Mouse (Mus musculus): ENCODE data around the gene Ormdl3. TPM values are rescaled to one million over a fixed set of nuclear protein-coding genes. Genes with fewer than 3 reads are reported as not detected.

The Ormdl3 gene
- total and polyA plus RNA-seq, 3 experiments = 52.7 to 93.7 TPM; not detected in 1

GRCm38 (mm10) chr11:98587684-98588546 lies 747 bp upstream of the Ormdl3 start (continued):
- peak; percentile 80 for TF ChIP-seq RCOR1 (IDR thresholded peaks at IDR 0.05; ENCODE audit: low read depth, low read length)
- peak; percentile 57; the same call in 1 of the 2 replicates for TF ChIP-seq MAX (IDR thresholded peaks at IDR 0.05; ENCODE audit: low read length)
- 0 out of 2 replicates have a peak, but pooled peaks have one; percentile 72 for TF ChIP-seq CHD1 (IDR thresholded peaks at IDR 0.05; ENCODE audit: low read depth, low read length)
- TF ChIP-seq JUND (IDR thresholded peaks at IDR 0.05; ENCODE audit: low read depth, low read length) = no peak
- no peak; the same call in 1 of the 2 replicates for TF ChIP-seq GABPA (IDR thresholded peaks at IDR 0.05; ENCODE audit: low read depth, low read length)

DNA sequence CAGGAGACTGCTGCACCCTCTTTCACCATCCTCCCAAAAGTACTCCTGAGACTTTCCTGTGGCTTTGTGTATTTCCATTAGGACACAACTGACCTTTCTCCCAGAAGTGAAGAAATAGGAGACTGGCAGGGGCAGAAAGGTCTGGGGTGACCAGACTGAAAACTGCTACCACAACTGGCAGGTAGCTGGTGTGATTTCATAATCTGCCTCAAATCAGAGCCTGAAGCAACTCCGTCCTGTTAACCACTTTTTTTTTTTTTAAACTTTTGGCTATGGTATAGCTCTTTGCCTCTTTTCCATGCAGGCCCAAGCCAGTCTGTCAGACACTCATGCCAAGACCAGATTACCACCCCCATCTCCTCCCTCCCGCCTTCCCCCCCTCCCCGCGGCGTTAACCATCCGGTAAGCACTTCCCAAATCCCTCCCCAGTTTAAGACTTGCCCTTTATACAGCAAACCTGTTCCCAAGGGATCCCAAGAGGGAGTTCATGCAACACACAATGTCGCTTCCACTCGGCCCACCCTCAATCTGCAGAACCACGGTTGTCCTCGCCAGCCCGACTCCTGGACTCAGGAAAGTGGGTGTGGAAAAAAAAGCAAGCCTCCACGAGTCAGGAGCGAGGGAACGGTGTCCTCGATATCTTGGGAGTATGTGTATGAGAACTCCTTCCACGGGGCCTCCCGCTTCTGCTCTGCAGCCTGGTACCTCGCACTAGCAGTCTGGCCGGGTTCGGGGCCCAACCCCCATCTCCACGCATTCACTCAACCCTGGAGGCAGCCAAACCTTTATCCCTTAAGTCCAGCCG lies 879 bp downstream of the Ormdl3 start:
- Histone ChIP-seq H3K9ac (ENCODE audit: control insufficient read depth, low read depth, low read length, poor library complexity, severe bottlenecking) (peak overlapping the region; percentile 90), H3K36me3 (ENCODE audit: control insufficient read depth in 1 of 2, insufficient read depth in 2 of 2, low read length in 2 of 2) (peaks cover 2 to 54% of the 10 kb centered on the region in 2 experiments; a peak in 3 of 4 replicates), H3K9me3 (replicated peaks; ENCODE audit: insufficient read depth, low read length) (no peaks in the 10 kb centered on the region), H3K4me3 (ENCODE audit: control insufficient read depth in 1 of 2, insufficient read depth in 1 of 2, low read depth in 2 of 2, low read length in 2 of 2) (peak overlapping the region; percentile 82 to 83), H3K27ac (ENCODE audit: control insufficient read depth, low read depth, low read length) (peak overlapping the region; percentile 42), H3K79me2 (ENCODE audit: control insufficient read depth, insufficient read depth, low read length, poor library complexity) (peaks cover 30% of the 10 kb centered on the region), H3K4me1 (ENCODE audit: control insufficient read depth in 1 of 2, insufficient read depth in 2 of 2, low read length in 2 of 2) (peaks cover 39 to 61% of the 10 kb centered on the region in 2 experiments), H3K27me3 (ENCODE audit: control insufficient read depth in 1 of 2, insufficient read depth in 2 of 2, low read length in 2 of 2) (no peaks in the 10 kb centered on the region; a peak in 1 of 4 replicates)
- TF ChIP-seq KAT2A (conservative IDR thresholded peaks at IDR 0.05; ENCODE audit: low read depth, low read length) (no peak), CHD2 (IDR thresholded peaks at IDR 0.05; ENCODE audit: low read length) (no peak), ZNF384 (IDR thresholded peaks at IDR 0.05; ENCODE audit: low read depth, low read length) (peak; percentile 58; the same call in 1 of the 2 replicates)
- peak; percentile 47 for DNase-seq (ENCODE audit: low read depth, low spot score)

GRCm38 (mm10) chr11:98584629-98585177 lies 2.5 kb downstream of the Ormdl3 start:
- TF ChIP-seq MXI1 (IDR thresholded peaks at IDR 0.05; ENCODE audit: low read depth, low read length) (no peak), POLR2AphosphoS5 (IDR thresholded peaks at IDR 0.05; ENCODE audit: borderline replicate concordance, low read depth, low read length) (peak; percentile 57; the same call in 1 of the 2 replicates)
- Histone ChIP-seq H3K9ac (ENCODE audit: control insufficient read depth, low read depth, low read length, poor library complexity, severe bottlenecking) (peak overlapping the region; percentile 90), H3K9me3 (replicated peaks; ENCODE audit: insufficient read depth, low read length) (no peaks in the 10 kb centered on the region), H3K4me1 (ENCODE audit: control insufficient read depth in 1 of 2, insufficient read depth in 2 of 2, low read length in 2 of 2) (peaks cover 48 to 77% of the 10 kb centered on the region in 2 experiments), H3K27me3 (ENCODE audit: control insufficient read depth in 1 of 2, insufficient read depth in 2 of 2, low read length in 2 of 2) (no peaks in the 10 kb centered on the region), H3K4me3 (ENCODE audit: control insufficient read depth in 1 of 2, insufficient read depth in 1 of 2, low read depth in 2 of 2, low read length in 2 of 2) (no peak overlapping the region), H3K36me3 (ENCODE audit: control insufficient read depth in 1 of 2, insufficient read depth in 2 of 2, low read length in 2 of 2) (peaks cover 2 to 70% of the 10 kb centered on the region in 2 experiments; a peak in 3 of 4 replicates), H3K27ac (ENCODE audit: control insufficient read depth, low read depth, low read length) (peak overlapping the region; percentile 45), H3K79me2 (ENCODE audit: control insufficient read depth, insufficient read depth, low read length, poor library complexity) (peaks cover 30% of the 10 kb centered on the region)
- no peak for DNase-seq (ENCODE audit: low read depth, low spot score)

Measured in MEL (cell line).